Mouse (Mus musculus): ENCODE data around the gene Serp1. TPM values are rescaled to one million over a fixed set of nuclear protein-coding genes. Genes with fewer than 3 reads are reported as not detected.

Serp1 gene
- polyA plus RNA-seq (2012; rRNA removed; ENCODE audit: low replicate concordance) = 51.9 and 103 TPM in 2 replicates

GRCm38 (mm10) chr3:58525652-58526407 lies at the start of gene Serp1, which contains the start of gene Eif2a:
TSS of gene Serp1 (minus strand) at chr3:58525892.
TSS of gene Eif2a (plus strand) at chr3:58525821.

Other genes with a start within 250 kb of the Serp1 start
- 15.2 and 15.3 TPM in 2 replicates for gene Tsc22d2, start 111.2 kb downstream of the Serp1 start, polyA plus RNA-seq (2012; rRNA removed; ENCODE audit: low replicate concordance)
- 0.85 and 0.94 TPM in 2 replicates for gene Eif2a, start 71 bp downstream of the Serp1 start, polyA plus RNA-seq (2012; rRNA removed; ENCODE audit: low replicate concordance)
- 14.3 and 16.4 TPM in 2 replicates for gene Selenot, start 50.7 kb upstream of the Serp1 start, polyA plus RNA-seq (2012; rRNA removed; ENCODE audit: low replicate concordance)
- gene Erich6, start 111.3 kb upstream of the Serp1 start, polyA plus RNA-seq (2012; rRNA removed; ENCODE audit: low replicate concordance) = not detected in 2 replicates
- gene Siah2, start 166.5 kb upstream of the Serp1 start, polyA plus RNA-seq (2012; rRNA removed; ENCODE audit: low replicate concordance) = 20.4 and 41.4 TPM in 2 replicates

Data from duodenum, adult 2 months (tissue).